Mouse (Mus musculus) left cerebral cortex, adult 8-10 months (tissue): ENCODE measurements around the gene Cyp2ab1. TPM values are rescaled to one million over a fixed set of nuclear protein-coding genes. Genes with fewer than 3 reads are reported as not detected.

Experiments
- DNase-seq, 2 experiments: peaks; one replicate each; pipeline ENCODE4 v3.0.0; 2022; ENCODE audit warnings: low spot score in 2 of 2
- total RNA-seq, 4 experiments: library from RNA; stranded (reverse); gene quantifications; 2 replicates each; pipeline ENCODE4 v1.2.4; 2022

Gene Cyp2ab1
- total RNA-seq, 4 experiments from 2014 or later, result not detected

DNA sequence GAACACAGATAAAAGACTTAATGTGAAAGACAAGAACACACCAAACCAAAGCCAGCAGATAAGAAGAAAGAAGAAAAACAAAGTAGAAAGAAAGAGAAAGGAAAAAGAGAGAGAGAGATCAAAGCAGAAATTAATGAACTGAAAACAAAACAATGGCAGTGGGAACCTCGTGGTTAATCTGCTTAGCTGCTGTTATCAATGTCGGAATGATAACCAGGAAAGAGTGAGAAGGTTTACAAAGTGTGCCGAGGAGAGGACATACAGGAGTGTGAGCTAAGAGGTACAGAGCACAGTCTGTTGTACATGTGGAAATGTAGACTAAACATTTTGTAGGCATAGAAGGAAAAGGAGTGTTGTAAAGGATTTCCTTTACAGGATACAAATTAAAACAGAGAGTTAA, 52.2 kb downstream of the Cyp2ab1 start:
- no peak for DNase-seq

DNA sequence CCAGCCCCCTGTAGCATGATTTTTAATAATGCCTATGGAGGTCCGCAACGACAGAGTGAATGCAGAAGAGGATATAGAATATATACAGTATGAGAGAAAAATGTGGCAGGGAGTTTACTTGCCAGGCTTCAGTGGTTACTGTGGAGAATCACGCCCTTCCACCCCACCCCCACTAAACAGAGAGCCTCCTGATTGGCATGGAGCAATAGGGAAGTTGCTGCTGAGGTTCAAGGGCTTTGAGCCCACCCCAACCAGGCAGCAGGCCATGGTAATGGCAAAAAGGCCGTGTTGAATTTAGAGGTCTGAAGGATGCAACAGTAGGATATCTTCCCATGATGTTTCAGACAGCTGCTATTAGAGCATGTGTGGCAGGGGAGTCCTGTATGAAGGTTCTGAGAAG, 53.9 kb downstream of the Cyp2ab1 start:
- no peak for DNase-seq

DNA sequence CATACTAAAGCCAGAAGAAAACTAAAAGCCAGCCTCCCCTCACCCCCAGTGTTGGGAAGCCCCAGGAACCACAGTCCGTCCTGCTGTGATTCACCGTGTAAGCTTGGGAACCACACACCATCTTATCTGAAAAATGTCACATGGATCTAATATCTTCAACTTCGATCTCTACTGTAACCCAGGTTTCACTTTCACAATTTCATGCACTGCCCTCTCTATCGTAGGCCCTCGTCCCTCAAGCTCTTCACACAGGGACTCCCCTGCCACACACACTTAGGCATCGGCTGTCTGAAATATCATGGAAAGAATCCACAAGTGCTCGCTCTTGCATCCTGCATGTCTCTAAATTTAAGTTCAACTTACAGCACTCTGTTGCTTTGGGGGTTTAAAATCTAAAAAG, 60.1 kb downstream of the Cyp2ab1 start:
- no peak for DNase-seq

Other genes starting within 250 kb of the Cyp2ab1 start
- 10 to 100 TPM; 75.5 to 87.5 (median 82.7) TPM for gene Klhl24, start 227.9 kb downstream of the Cyp2ab1 start, total RNA-seq
- gene Yeats2, start 184.3 kb downstream of the Cyp2ab1 start, total RNA-seq, result 10 to 100 TPM; 30.1 to 39.2 (median 33.4) TPM
- gene Map6d1, start 84.0 kb downstream of the Cyp2ab1 start, total RNA-seq, result 10 to 100 TPM; 34.4 to 42.8 (median 37.9) TPM
- 10 to 100 TPM; 58.4 to 67.2 (median 65.8) TPM for gene Parl, start 23.0 kb downstream of the Cyp2ab1 start, total RNA-seq
- 100 to 1,000 TPM; 189 to 219 (median 203) TPM for gene Abcc5, start 101.0 kb upstream of the Cyp2ab1 start, total RNA-seq
- gene Eif2b5, start 173.4 kb upstream of the Cyp2ab1 start, total RNA-seq, result 10 to 100 TPM; 57.3 to 62.6 (median 59.3) TPM
- 10 to 100 TPM; 50.6 to 55.9 (median 54.9) TPM for gene Dvl3, start 191.6 kb upstream of the Cyp2ab1 start, total RNA-seq
- 100 to 1,000 TPM; 794 to 854 (median 817) TPM for gene Ap2m1, start 210.1 kb upstream of the Cyp2ab1 start, total RNA-seq
- gene Abcf3, start 223.2 kb upstream of the Cyp2ab1 start, total RNA-seq, result 100 to 1,000 TPM; 102 to 130 (median 119) TPM